Mouse (Mus musculus) cerebellum, adult 2 months (tissue): ENCODE results near the gene Ap3b1. TPM values are rescaled to one million over a fixed set of nuclear protein-coding genes. Genes with fewer than 3 reads are reported as not detected.

ENCODE experiments used
- DNase-seq, 2 experiments: peaks; one replicate each; pipeline ENCODE4 v3.0.0; 2021
- H3K27ac ChIP-seq: fragments of 200-500 bp; 2 replicates; pipeline ENCODE4 v1.5.1; 2012; ENCODE audit warnings: low read length, control low read depth, inconsistent platforms; ENCODE audit not compliant: insufficient read depth
- H3K27me3 ChIP-seq: fragments of 200-500 bp; 2 replicates; pipeline ENCODE4 v1.6.1; 2012; ENCODE audit warnings: inconsistent platforms, mild to moderate bottlenecking, low read length, moderate library complexity; ENCODE audit not compliant: control insufficient read depth, insufficient read depth
- H3K4me1 ChIP-seq: fragments of 200-500 bp; 2 replicates; pipeline ENCODE4 v1.6.1; 2011; ENCODE audit warnings: low read length; ENCODE audit not compliant: control insufficient read depth, insufficient read depth
- H3K4me3 ChIP-seq: fragments of 200-500 bp; replicated peaks from 2 replicates; pipeline ENCODE3; 2011; ENCODE audit warnings: mild to moderate bottlenecking, low read depth, low read length, control low read depth; ENCODE audit not compliant: insufficient read depth
- CTCF ChIP-seq: fragments of 200-500 bp; IDR thresholded peaks from 2 replicates; pipeline ENCODE4 v1.5.1; 2011; ENCODE audit warnings: low read depth, mild to moderate bottlenecking, control low read depth, low read length, moderate library complexity, borderline replicate concordance; ENCODE audit not compliant: insufficient read depth
- POLR2A ChIP-seq: fragments of 200-500 bp; IDR thresholded peaks from 2 replicates; pipeline ENCODE4 v1.6.1; 2011; ENCODE audit warnings: low read length, control low read depth, borderline replicate concordance; ENCODE audit not compliant: insufficient read depth
- whole genome bisulfite sequencing: fragments of 180-500 bp; shearing (Covaris S2); methylation state at CpG from one replicate; pipeline ENCODE4 v1.1.7; 2018; 5-methylcytosine and 5-hydroxymethylcytosine counted together
- polyA plus RNA-seq: library from polyadenylated mRNA; depleted of rRNA; stranded (reverse); fragments of >200 nt; gene quantifications from 2 replicates; pipeline ENCODE4 v1.2.3, GENCODE M21; 2012

The Ap3b1 gene
- polyA plus RNA-seq, 1 experiment, result 33.0 TPM

- H3K27ac ChIP-seq, result no peak overlapping the region
- no peak overlapping the region for H3K4me3 ChIP-seq
- 92% methylated on average over 4 of the region's 4 CpGs for WGBS
- H3K27me3 ChIP-seq, result no peaks in the 10 kb centered on the region
- H3K4me1 ChIP-seq, result peaks cover 4% of the 10 kb centered on the region; the same call in 1 of the 2 replicates
- DNase-seq, result no peak
- TF ChIP-seq POLR2A, result no peak
- TF ChIP-seq CTCF, result no peak
Measured at GRCm38 (mm10) chr13:94381427-94381826, 22.7 kb downstream of the Ap3b1 start.

GRCm38 (mm10) chr13:94381829-94382675, 23.3 kb downstream of the Ap3b1 start:
- TF ChIP-seq POLR2A, result no peak
- TF ChIP-seq CTCF, result no peak
- WGBS, result 80% methylated on average over 8 of the region's 8 CpGs
- Histone ChIP-seq H3K4me3 (no peak overlapping the region), H3K27ac (no peak overlapping the region), H3K4me1 (no peaks in the 10 kb centered on the region), H3K27me3 (no peaks in the 10 kb centered on the region)
- DNase-seq, result no peak

GRCm38 (mm10) chr13:94384931-94385570, 26.3 kb downstream of the Ap3b1 start:
- DNase-seq, result no peak
- Histone ChIP-seq H3K27me3 (no peaks in the 10 kb centered on the region), H3K4me1 (no peaks in the 10 kb centered on the region), H3K4me3 (no peak overlapping the region), H3K27ac (no peak overlapping the region)
- TF ChIP-seq POLR2A (no peak), CTCF (no peak)
- WGBS, result 69% methylated on average over 3 of the region's 3 CpGs

GRCm38 (mm10) chr13:94388566-94388965, 29.8 kb downstream of the Ap3b1 start:
- Histone ChIP-seq H3K4me1 (no peaks in the 10 kb centered on the region), H3K27me3 (no peaks in the 10 kb centered on the region), H3K27ac (no peak overlapping the region), H3K4me3 (no peak overlapping the region)
- WGBS, result 83% methylated on average over 3 of the region's 3 CpGs
- TF ChIP-seq CTCF, result no peak
- TF ChIP-seq POLR2A, result no peak
- no peak for DNase-seq

GRCm38 (mm10) chr13:94389541-94389940, 30.8 kb downstream of the Ap3b1 start:
- TF ChIP-seq CTCF (no peak), POLR2A (no peak)
- H3K27me3 ChIP-seq, result no peaks in the 10 kb centered on the region
- H3K27ac ChIP-seq, result no peak overlapping the region
- H3K4me1 ChIP-seq, result no peaks in the 10 kb centered on the region
- DNase-seq, result no peak
- H3K4me3 ChIP-seq, result no peak overlapping the region
- 91% methylated on average over 2 of the region's 2 CpGs for WGBS

- no peak overlapping the region for H3K4me3 ChIP-seq
- H3K27ac ChIP-seq, result no peak overlapping the region
- H3K27me3 ChIP-seq, result no peaks in the 10 kb centered on the region
- DNase-seq, result no peak
- TF ChIP-seq CTCF, result no peak
- TF ChIP-seq POLR2A, result no peak
- peaks cover 14% of the 10 kb centered on the region for H3K4me1 ChIP-seq
- WGBS, result 97% methylated on average over 5 of the region's 5 CpGs
Measured at GRCm38 (mm10) chr13:94392282-94392681, 33.5 kb downstream of the Ap3b1 start.

GRCm38 (mm10) chr13:94394486-94394885, 35.7 kb downstream of the Ap3b1 start:
- Histone ChIP-seq H3K27ac (no peak overlapping the region), H3K4me1 (peaks cover 14% of the 10 kb centered on the region), H3K27me3 (no peaks in the 10 kb centered on the region), H3K4me3 (no peak overlapping the region)
- DNase-seq, result no peak
- TF ChIP-seq POLR2A, result no peak
- no peak for TF ChIP-seq CTCF
- 93% methylated on average over 9 of the region's 9 CpGs for WGBS

GRCm38 (mm10) chr13:94395763-94396162, 37.0 kb downstream of the Ap3b1 start:
- H3K4me3 ChIP-seq, result no peak overlapping the region
- no peaks in the 10 kb centered on the region for H3K27me3 ChIP-seq
- TF ChIP-seq CTCF, result no peak
- no peak for TF ChIP-seq POLR2A
- peak; percentile 50 to 61 for DNase-seq
- peaks cover 14% of the 10 kb centered on the region for H3K4me1 ChIP-seq
- H3K27ac ChIP-seq, result no peak overlapping the region
- WGBS, result 12% methylated on average over 8 of the region's 8 CpGs
